Mouse (Mus musculus): Measurements from ENCODE around the gene Zfp28. TPM values are rescaled to one million over a fixed set of nuclear protein-coding genes. Genes with fewer than 3 reads are reported as not detected.
"Not testable (repeated sequence)": the region's sequence is repeated elsewhere in the genome, so short reads cannot be mapped to it uniquely, and the experiment has no call there.

Zfp28 gene
- polyA plus RNA-seq (2012; ENCODE audit: insufficient read depth, insufficient read length, missing spikeins): 1.8 and 3.6 TPM in 2 replicates

- no peak within 1 kb of the TSS for H3K27ac ChIP-seq (replicated peaks; ENCODE audit: low read depth, low read length)
- H3K4me3 ChIP-seq (ENCODE audit: insufficient read depth, low read depth, low read length): peak within 1 kb of the TSS; percentile 85
Measured at GRCm38 (mm10) chr7:6383044-6383455, at the start of gene Zfp28. Gene Zfp28, plus strand, starts transcription at chr7:6383295.

GRCm38 (mm10) chr7:6339865-6340264 is 43.2 kb upstream of the Zfp28 start:
- no peak overlapping the region for H3K4me3 ChIP-seq (ENCODE audit: insufficient read depth, low read depth, low read length)
- no peak overlapping the region for H3K27ac ChIP-seq (replicated peaks; ENCODE audit: low read depth, low read length)
- H3K4me1 ChIP-seq (ENCODE audit: control insufficient read depth, insufficient read depth, insufficient read length, low read length): no peaks in the 10 kb centered on the region

More at GRCm38 (mm10) chr7:6383044-6383455, at the start of gene Zfp28:
- peaks cover 6% of the 10 kb centered on the region; the same call in 1 of the 2 replicates for H3K4me1 ChIP-seq (ENCODE audit: control insufficient read depth, insufficient read depth, insufficient read length, low read length)

- H3K4me1 ChIP-seq (ENCODE audit: control insufficient read depth, insufficient read depth, insufficient read length, low read length): no peaks in the 10 kb centered on the region
- no peak within 1 kb of the TSS for H3K27ac ChIP-seq (replicated peaks; ENCODE audit: low read depth, low read length)
- peak within 1 kb of the TSS; percentile 81 for H3K4me3 ChIP-seq (ENCODE audit: insufficient read depth, low read depth, low read length)
Measured at GRCm38 (mm10) chr7:6343501-6344071, 39.5 kb upstream of the Zfp28 start, which contains the start of gene Gm3854. Gene Gm3854, plus strand, starts transcription at chr7:6343759.

- H3K27ac ChIP-seq (replicated peaks; ENCODE audit: low read depth, low read length): no peak overlapping the region
- peak overlapping the region; percentile 81 for H3K4me3 ChIP-seq (ENCODE audit: insufficient read depth, low read depth, low read length)
- no peaks in the 10 kb centered on the region for H3K4me1 ChIP-seq (ENCODE audit: control insufficient read depth, insufficient read depth, insufficient read length, low read length)
Measured at GRCm38 (mm10) chr7:6344124-6344523, 39.0 kb upstream of the Zfp28 start.

GRCm38 (mm10) chr7:6358121-6358520 is 25.0 kb upstream of the Zfp28 start:
- H3K4me1 ChIP-seq (ENCODE audit: control insufficient read depth, insufficient read depth, insufficient read length, low read length): no peaks in the 10 kb centered on the region
- no peak overlapping the region for H3K4me3 ChIP-seq (ENCODE audit: insufficient read depth, low read depth, low read length)
- H3K27ac ChIP-seq (replicated peaks; ENCODE audit: low read depth, low read length): no peak overlapping the region

- Histone ChIP-seq H3K27ac (replicated peaks; ENCODE audit: low read depth, low read length) (no peak overlapping the region), H3K4me1 (ENCODE audit: control insufficient read depth, insufficient read depth, insufficient read length, low read length) (peaks cover 5% of the 10 kb centered on the region), H3K4me3 (ENCODE audit: insufficient read depth, low read depth, low read length) (no peak overlapping the region)
Measured at GRCm38 (mm10) chr7:6358937-6359590, 24.0 kb upstream of the Zfp28 start.

- Histone ChIP-seq H3K27ac (replicated peaks; ENCODE audit: low read depth, low read length) (no peak overlapping the region), H3K4me3 (ENCODE audit: insufficient read depth, low read depth, low read length) (no peak overlapping the region), H3K4me1 (ENCODE audit: control insufficient read depth, insufficient read depth, insufficient read length, low read length) (peaks cover 6% of the 10 kb centered on the region)
Measured at GRCm38 (mm10) chr7:6360477-6361060, 22.5 kb upstream of the Zfp28 start.

- peak overlapping the region; percentile 66 for H3K4me3 ChIP-seq (ENCODE audit: insufficient read depth, low read depth, low read length)
- H3K4me1 ChIP-seq (ENCODE audit: control insufficient read depth, insufficient read depth, insufficient read length, low read length): peaks cover 6% of the 10 kb centered on the region
- H3K27ac ChIP-seq (replicated peaks; ENCODE audit: low read depth, low read length): no peak overlapping the region
Measured at GRCm38 (mm10) chr7:6361756-6362155, 21.3 kb upstream of the Zfp28 start.

GRCm38 (mm10) chr7:6362268-6363046 is 20.6 kb upstream of the Zfp28 start:
- Histone ChIP-seq H3K4me3 (ENCODE audit: insufficient read depth, low read depth, low read length) (peak overlapping the region; percentile 95), H3K4me1 (ENCODE audit: control insufficient read depth, insufficient read depth, insufficient read length, low read length) (peaks cover 6% of the 10 kb centered on the region), H3K27ac (replicated peaks; ENCODE audit: low read depth, low read length) (0 out of 2 replicates have a peak overlapping the region, but pooled peaks have one; percentile 18)

- Histone ChIP-seq H3K4me1 (ENCODE audit: control insufficient read depth, insufficient read depth, insufficient read length, low read length) (peaks cover 6% of the 10 kb centered on the region), H3K27ac (replicated peaks; ENCODE audit: low read depth, low read length) (peak within 1 kb of the TSS; percentile 82), H3K4me3 (ENCODE audit: insufficient read depth, low read depth, low read length) (peak within 1 kb of the TSS; percentile 95)
Measured at GRCm38 (mm10) chr7:6363047-6363488, 20.0 kb upstream of the Zfp28 start, which contains the start of gene Zfp78. Gene Zfp78, plus strand, starts transcription at chr7:6363280.

- no peak overlapping the region for H3K27ac ChIP-seq (replicated peaks; ENCODE audit: low read depth, low read length)
- no peak overlapping the region for H3K4me3 ChIP-seq (ENCODE audit: insufficient read depth, low read depth, low read length)
Measured at GRCm38 (mm10) chr7:6364761-6365160, 18.3 kb upstream of the Zfp28 start.

GRCm38 (mm10) chr7:6367185-6367584 is 15.9 kb upstream of the Zfp28 start:
- H3K27ac ChIP-seq (replicated peaks; ENCODE audit: low read depth, low read length): no peak overlapping the region
- peaks cover 6% of the 10 kb centered on the region for H3K4me1 ChIP-seq (ENCODE audit: control insufficient read depth, insufficient read depth, insufficient read length, low read length)
- H3K4me3 ChIP-seq (ENCODE audit: insufficient read depth, low read depth, low read length): no peak overlapping the region

More at GRCm38 (mm10) chr7:6364761-6365160, 18.3 kb upstream of the Zfp28 start:
- H3K4me1 ChIP-seq (ENCODE audit: control insufficient read depth, insufficient read depth, insufficient read length, low read length): peaks cover 6% of the 10 kb centered on the region

- H3K27ac ChIP-seq (replicated peaks; ENCODE audit: low read depth, low read length); H3K4me1 ChIP-seq (ENCODE audit: control insufficient read depth, insufficient read depth, insufficient read length, low read length): not testable (repeated sequence)
Measured at GRCm38 (mm10) chr7:6368146-6368545, 14.9 kb upstream of the Zfp28 start.

GRCm38 (mm10) chr7:6369460-6369859 is 13.6 kb upstream of the Zfp28 start:
- Histone ChIP-seq H3K27ac (replicated peaks; ENCODE audit: low read depth, low read length) (no peak overlapping the region), H3K4me1 (ENCODE audit: control insufficient read depth, insufficient read depth, insufficient read length, low read length) (no peaks in the 10 kb centered on the region), H3K4me3 (ENCODE audit: insufficient read depth, low read depth, low read length) (no peak overlapping the region)

More at GRCm38 (mm10) chr7:6368146-6368545, 14.9 kb upstream of the Zfp28 start:
- H3K4me3 ChIP-seq (ENCODE audit: insufficient read depth, low read depth, low read length): not testable (repeated sequence)

GRCm38 (mm10) chr7:6372993-6373392 is 10.1 kb upstream of the Zfp28 start:
- Histone ChIP-seq H3K4me3 (ENCODE audit: insufficient read depth, low read depth, low read length) (no peak overlapping the region), H3K4me1 (ENCODE audit: control insufficient read depth, insufficient read depth, insufficient read length, low read length) (no peaks in the 10 kb centered on the region), H3K27ac (replicated peaks; ENCODE audit: low read depth, low read length) (no peak overlapping the region)
